Mouse (Mus musculus) heart, postnatal 0 days (tissue): Measurements from ENCODE around the gene Shroom1. TPM values are rescaled to one million over a fixed set of nuclear protein-coding genes. Genes with fewer than 3 reads are reported as not detected.

Experiments
- ATAC-seq: fragments of 200-750 bp; cut with Nextera tagmentation; 2 replicates; pipeline ENCODE4 v1.8.0; 2017; ENCODE audit warnings: low read depth, moderate number of reproducible peaks, moderate library complexity; ENCODE audit not compliant: insufficient read depth
- DNase-seq: peaks from one replicate; pipeline ENCODE4 v3.0.0-alpha.2; 2016; ENCODE audit warnings: low spot score
- H3K27ac ChIP-seq: fragments of 300-500 bp; sonication (generic); 2 replicates; pipeline ENCODE4 v1.5.1; 2014; ENCODE audit warnings: low read depth, mild to moderate bottlenecking
- H3K27me3 ChIP-seq: fragments of 300-500 bp; sonication (generic); 2 replicates; pipeline ENCODE4 v1.6.1; 2014; ENCODE audit warnings: low read length, mixed read lengths; ENCODE audit not compliant: control insufficient read depth, insufficient read depth
- H3K36me3 ChIP-seq: fragments of 300-500 bp; sonication (generic); replicated peaks from 2 replicates; pipeline ENCODE4 v1.6.1; 2014; ENCODE audit warnings: low read length, mixed read lengths; ENCODE audit not compliant: control insufficient read depth, insufficient read depth
- H3K4me1 ChIP-seq: fragments of 300-500 bp; sonication (generic); 2 replicates; pipeline ENCODE4 v1.6.1; 2014; ENCODE audit warnings: antibody characterized with exemption; ENCODE audit not compliant: control insufficient read depth, insufficient read depth
- H3K4me2 ChIP-seq: fragments of 300-500 bp; sonication (generic); 2 replicates; pipeline ENCODE4 v1.6.1; 2014; ENCODE audit warnings: low read depth, mild to moderate bottlenecking, low read length, moderate library complexity
- H3K4me3 ChIP-seq: fragments of 300-500 bp; sonication (generic); 2 replicates; pipeline ENCODE4 v1.5.1; 2014; ENCODE audit warnings: low read depth, low read length
- H3K9ac ChIP-seq: fragments of 300-500 bp; sonication (generic); replicated peaks from 2 replicates; pipeline ENCODE4 v1.6.1; 2014; ENCODE audit warnings: low read depth, low read length, mixed read lengths
- H3K9me3 ChIP-seq: fragments of 300-500 bp; sonication (generic); replicated peaks from 2 replicates; pipeline ENCODE4 v1.6.1; 2016; ENCODE audit warnings: low read length; ENCODE audit not compliant: control insufficient read depth
- CTCF ChIP-seq: IDR thresholded peaks from 2 replicates; pipeline ENCODE4 v1.5.1; 2016; ENCODE audit warnings: antibody characterized with exemption, control low read depth, low read depth
- EP300 ChIP-seq: IDR thresholded peaks from 2 replicates; pipeline ENCODE4 v1.6.1; 2016; ENCODE audit warnings: antibody characterized with exemption, low read depth
- WGBS: fragments of 180-500 bp; shearing (Covaris S2); extraction: QIAGEN DNeasy Blood & Tissue Kit; methylation state at CpG from one replicate; pipeline ENCODE4 v1.1.7; 2014; 5-methylcytosine and 5-hydroxymethylcytosine counted together
- polyA plus RNA-seq: library from polyadenylated mRNA; unstranded; fragments of >200 nt; fragmentation: Nextera tagmentation; extraction: Ambion mirVana; gene quantifications from 2 replicates; pipeline ENCODE4 v1.2.1, GENCODE M21; 2015
- total RNA-seq: library from RNA; depleted of rRNA; stranded (reverse); fragments of >200 nt; gene quantifications from 2 replicates; pipeline ENCODE4 v1.2.3, GENCODE M21; 2014; ENCODE audit warnings: low replicate concordance

Shroom1 gene
- total and polyA plus RNA-seq, 2 experiments from 2014 or later, result 0.40 to 2.9 TPM

- no peak overlapping the region for H3K27ac ChIP-seq
- H3K27me3 ChIP-seq, result peaks cover 9% of the 10 kb centered on the region; the same call in 1 of the 2 replicates
- H3K9me3 ChIP-seq, result no peaks in the 10 kb centered on the region
- H3K9ac ChIP-seq, result no peak overlapping the region
- 86% methylated on average over 9 of the region's 9 CpGs for WGBS
- H3K36me3 ChIP-seq, result no peaks in the 10 kb centered on the region
- no peak overlapping the region for H3K4me2 ChIP-seq
- ATAC-seq (no peak), DNase-seq (no peak)
- H3K4me3 ChIP-seq, result no peak overlapping the region
- TF ChIP-seq CTCF (no peak), EP300 (no peak)
- H3K4me1 ChIP-seq, result no peaks in the 10 kb centered on the region; the same call in 1 of the 2 replicates
Measured at GRCm38 (mm10) chr11:53489421-53489820, 32.4 kb downstream of the Shroom1 start.

GRCm38 (mm10) chr11:53491954-53492401, 35.0 kb downstream of the Shroom1 start:
- TF ChIP-seq EP300 (no peak), CTCF (no peak)
- no peaks in the 10 kb centered on the region; the same call in 1 of the 2 replicates for H3K4me1 ChIP-seq
- H3K36me3 ChIP-seq, result no peaks in the 10 kb centered on the region
- peak; percentile 68 for ATAC-seq
- H3K4me2 ChIP-seq, result no peak overlapping the region
- peak; percentile 45 for DNase-seq
- H3K9me3 ChIP-seq, result no peaks in the 10 kb centered on the region
- H3K9ac ChIP-seq, result no peak overlapping the region
- H3K27me3 ChIP-seq, result peaks cover 9% of the 10 kb centered on the region; the same call in 1 of the 2 replicates
- WGBS, result 40% methylated on average over 8 of the region's 8 CpGs
- peak overlapping the region; percentile 43; the same call in 1 of the 2 replicates for H3K27ac ChIP-seq
- H3K4me3 ChIP-seq, result no peak overlapping the region

- no peaks in the 10 kb centered on the region for H3K9me3 ChIP-seq
- no peaks in the 10 kb centered on the region for H3K27me3 ChIP-seq
- H3K9ac ChIP-seq, result no peak overlapping the region
- H3K4me1 ChIP-seq, result no peaks in the 10 kb centered on the region
- WGBS, result 51% methylated on average over 3 of the region's 3 CpGs
- DNase-seq (no peak), ATAC-seq (no peak)
- TF ChIP-seq CTCF, result no peak
- no peak for TF ChIP-seq EP300
- H3K4me2 ChIP-seq, result no peak overlapping the region
- no peak overlapping the region for H3K27ac ChIP-seq
- H3K4me3 ChIP-seq, result no peak overlapping the region
- H3K36me3 ChIP-seq, result no peaks in the 10 kb centered on the region
Measured at GRCm38 (mm10) chr11:53493243-53493955, 36.4 kb downstream of the Shroom1 start.

- no peaks in the 10 kb centered on the region for H3K36me3 ChIP-seq
- no peaks in the 10 kb centered on the region for H3K9me3 ChIP-seq
- H3K27me3 ChIP-seq, result no peaks in the 10 kb centered on the region
- DNase-seq, result no peak
- H3K4me1 ChIP-seq, result no peaks in the 10 kb centered on the region
- H3K4me2 ChIP-seq, result no peak overlapping the region
- H3K9ac ChIP-seq, result no peak overlapping the region
- H3K4me3 ChIP-seq, result no peak overlapping the region
- TF ChIP-seq EP300 (no peak), CTCF (no peak)
- H3K27ac ChIP-seq, result peak overlapping the region; percentile 17; the same call in 1 of the 2 replicates
- WGBS, result 64% methylated on average over 6 of the region's 6 CpGs
- no peak for ATAC-seq
Measured at GRCm38 (mm10) chr11:53495417-53495816, 38.4 kb downstream of the Shroom1 start.

- 76% methylated on average over 6 of the region's 6 CpGs for WGBS
Measured at GRCm38 (mm10) chr11:53496946-53497345, 39.9 kb downstream of the Shroom1 start.

More at GRCm38 (mm10) chr11:53496946-53497345, 39.9 kb downstream of the Shroom1 start:
- DNase-seq (no peak), ATAC-seq (no peak)
- 0 out of 2 replicates have a peak, but pooled peaks cover 6% of the 10 kb centered on the region for H3K4me1 ChIP-seq
- no peak overlapping the region for H3K27ac ChIP-seq
- H3K27me3 ChIP-seq, result no peaks in the 10 kb centered on the region
- TF ChIP-seq EP300 (no peak), CTCF (no peak)
- H3K9ac ChIP-seq, result no peak overlapping the region
- no peaks in the 10 kb centered on the region for H3K9me3 ChIP-seq
- H3K4me2 ChIP-seq, result no peak overlapping the region
- H3K4me3 ChIP-seq, result no peak overlapping the region
- no peaks in the 10 kb centered on the region for H3K36me3 ChIP-seq
